Mouse (Mus musculus): ENCODE measurements around the gene Supt20.
"Not testable (repeated sequence)": the region's sequence is repeated elsewhere in the genome, so short reads cannot be mapped to it uniquely, and the experiment has no call there.

Gene Supt20

GRCm38 (mm10) chr3:54704106-54704505 lies 11.5 kb downstream of the Supt20 start:
- DNase-seq (ENCODE audit: low read depth) = not testable (repeated sequence)

DNA sequence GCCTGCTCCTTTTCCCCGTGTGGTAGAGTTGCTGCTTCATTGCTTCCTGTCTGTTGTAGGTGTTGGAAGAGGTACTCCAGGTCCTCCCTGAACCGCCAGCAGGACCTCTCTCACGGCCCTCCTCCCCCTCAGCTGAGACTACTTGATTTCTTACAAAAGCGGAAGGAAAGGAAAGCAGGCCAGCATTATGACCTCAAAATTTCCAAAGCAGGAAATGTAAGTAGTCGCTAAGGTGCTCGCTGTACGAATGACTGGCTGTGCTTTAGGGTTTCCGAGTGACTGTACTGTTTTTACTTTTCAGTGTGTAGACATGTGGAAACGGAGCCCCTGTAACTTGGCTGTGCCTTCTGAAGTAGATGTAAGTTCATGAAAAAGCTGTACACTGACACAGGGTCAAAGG lies 16.4 kb downstream of the Supt20 start:
- DNase-seq (ENCODE audit: low read depth) = no peak

DNA sequence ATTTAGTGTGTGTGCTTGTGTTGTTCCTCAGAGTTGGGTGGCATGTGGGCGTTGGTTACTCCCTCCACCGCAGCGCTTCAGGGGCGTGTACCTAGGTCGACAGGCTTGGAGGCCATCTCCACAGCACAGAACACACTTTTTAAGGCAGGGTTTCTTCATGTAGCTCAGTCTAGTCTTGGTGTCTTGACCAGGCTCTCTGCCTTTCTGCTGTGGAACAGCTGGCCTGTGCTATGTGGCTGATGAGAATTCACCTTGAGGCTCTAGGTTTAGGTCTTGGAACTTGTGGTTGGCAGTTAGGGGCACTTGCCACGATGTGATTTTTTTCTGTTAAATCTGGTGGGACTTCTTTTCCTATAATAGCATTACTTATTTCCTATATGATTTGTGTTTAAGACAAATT lies 21.6 kb downstream of the Supt20 start, which contains the start of gene Gm21958:
Gm21958 (minus strand) TSS at position 101 of the 400 bp plus-strand sequence.
- no peak for DNase-seq (ENCODE audit: low read depth)

DNA sequence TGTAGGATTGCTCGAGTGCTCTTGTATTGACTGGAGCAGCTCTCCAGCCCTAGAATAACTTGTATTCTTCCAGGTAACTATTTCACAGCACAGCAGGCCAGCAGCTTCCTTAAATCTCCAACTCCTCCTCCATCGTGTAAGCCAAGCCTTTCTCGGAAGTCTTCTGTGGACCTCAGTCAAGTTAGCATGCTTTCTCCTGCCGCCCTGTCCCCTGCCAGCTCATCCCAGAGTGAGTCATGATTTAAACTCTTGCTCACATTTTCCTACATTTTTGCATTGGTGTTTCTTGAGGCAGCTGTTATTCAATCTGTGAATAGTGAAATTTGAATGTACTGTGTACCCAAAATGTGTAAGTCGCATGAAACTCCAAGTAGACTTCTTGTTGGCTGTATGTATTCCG lies 22.9 kb downstream of the Supt20 start:
- no peak for DNase-seq (ENCODE audit: low read depth)

DNA sequence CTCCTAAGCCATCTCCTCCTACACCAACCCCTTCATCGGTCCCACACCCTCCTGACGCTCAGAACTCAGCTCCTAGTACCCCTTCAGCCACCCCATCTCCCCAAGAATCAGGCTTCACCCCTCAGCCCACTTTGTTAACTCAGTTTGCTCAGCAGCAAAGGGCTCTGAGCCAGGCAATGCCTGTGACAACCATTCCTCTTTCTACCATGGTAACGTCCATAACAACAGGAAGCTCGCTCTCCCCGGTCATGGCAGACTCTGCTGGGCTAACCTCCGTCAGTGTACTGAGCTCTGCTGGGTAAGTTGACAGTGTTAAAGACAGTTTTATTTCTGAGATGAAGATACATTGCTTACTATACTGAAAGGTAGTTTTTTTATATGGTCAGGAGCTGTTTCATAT lies 24.7 kb downstream of the Supt20 start:
- no peak for DNase-seq (ENCODE audit: low read depth)

- DNase-seq (ENCODE audit: low read depth) = no peak
Observed at GRCm38 (mm10) chr3:54718947-54719346, 26.3 kb downstream of the Supt20 start.

- DNase-seq (ENCODE audit: low read depth) = no peak
Observed at GRCm38 (mm10) chr3:54723741-54724500, 31.3 kb downstream of the Supt20 start.

DNA sequence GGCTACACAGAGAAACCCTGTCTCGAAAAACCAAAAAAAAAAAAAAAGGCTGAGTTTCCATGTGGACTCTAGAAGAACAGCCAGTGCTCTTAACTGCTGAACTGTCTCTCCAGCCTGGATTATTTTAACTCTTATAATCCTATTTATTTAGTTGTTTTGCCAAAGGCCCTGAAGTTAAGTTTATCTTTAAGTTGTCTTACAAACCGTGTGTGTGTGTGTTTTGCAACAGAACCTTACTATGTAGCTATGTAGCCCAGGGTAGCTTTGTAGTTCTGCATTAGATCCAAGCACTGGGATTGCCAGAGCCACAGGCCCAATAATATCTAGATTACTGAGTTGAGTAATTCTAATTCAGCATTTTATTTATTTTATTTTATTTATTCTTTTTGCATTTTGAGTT lies 32.7 kb downstream of the Supt20 start:
- no peak for DNase-seq (ENCODE audit: low read depth)

- no peak for DNase-seq (ENCODE audit: low read depth)
Observed at GRCm38 (mm10) chr3:54727588-54727987, 35.0 kb downstream of the Supt20 start.

DNA sequence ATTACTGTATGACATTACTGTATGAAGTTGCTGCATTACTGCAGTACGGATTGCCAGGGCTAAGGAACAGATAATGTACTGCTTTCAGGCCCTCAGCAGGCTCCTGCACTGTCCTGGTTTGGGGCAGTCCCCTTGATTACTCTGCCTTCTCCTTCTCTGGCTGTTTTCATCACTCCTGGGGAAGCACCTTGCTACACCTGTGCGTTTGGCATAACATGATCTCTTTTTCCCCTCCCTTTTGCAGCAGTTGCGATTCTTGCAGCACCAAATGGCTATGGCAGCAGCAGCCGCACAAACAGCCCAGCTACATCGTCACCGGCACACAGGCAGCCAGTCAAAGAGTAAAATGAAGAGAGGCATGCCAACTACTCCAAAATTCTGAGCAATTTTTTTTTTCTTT lies 35.5 kb downstream of the Supt20 start:
- no peak for DNase-seq (ENCODE audit: low read depth)

DNA sequence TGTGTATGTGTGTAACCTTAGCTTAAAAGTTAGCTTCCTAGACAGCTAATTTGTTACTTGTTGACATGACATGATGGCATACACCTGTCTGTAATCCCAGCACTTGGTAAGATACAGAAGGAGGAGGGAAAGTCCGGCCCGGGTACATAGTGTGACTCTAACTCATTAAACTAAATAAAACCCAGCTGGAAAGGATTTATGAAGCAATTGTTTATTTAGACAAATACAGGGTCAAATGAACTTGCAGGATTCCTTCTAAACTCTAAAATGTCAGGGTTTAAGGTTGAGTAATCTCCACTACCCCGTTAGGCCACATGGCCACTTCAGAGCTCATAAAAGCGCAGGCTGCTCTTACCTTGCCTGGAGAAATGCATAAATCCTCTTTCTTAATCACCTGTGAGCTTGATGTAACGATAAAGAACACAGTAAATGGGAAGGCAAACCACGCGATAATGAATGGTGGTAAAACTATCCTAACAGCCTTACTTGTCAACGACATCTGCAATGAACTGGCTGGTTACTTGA lies 39.1 kb downstream of the Supt20 start:
- DNase-seq (ENCODE audit: low read depth) = no peak

- DNase-seq (ENCODE audit: low read depth) = no peak
Observed at GRCm38 (mm10) chr3:54732371-54732770, 39.8 kb downstream of the Supt20 start.

DNA sequence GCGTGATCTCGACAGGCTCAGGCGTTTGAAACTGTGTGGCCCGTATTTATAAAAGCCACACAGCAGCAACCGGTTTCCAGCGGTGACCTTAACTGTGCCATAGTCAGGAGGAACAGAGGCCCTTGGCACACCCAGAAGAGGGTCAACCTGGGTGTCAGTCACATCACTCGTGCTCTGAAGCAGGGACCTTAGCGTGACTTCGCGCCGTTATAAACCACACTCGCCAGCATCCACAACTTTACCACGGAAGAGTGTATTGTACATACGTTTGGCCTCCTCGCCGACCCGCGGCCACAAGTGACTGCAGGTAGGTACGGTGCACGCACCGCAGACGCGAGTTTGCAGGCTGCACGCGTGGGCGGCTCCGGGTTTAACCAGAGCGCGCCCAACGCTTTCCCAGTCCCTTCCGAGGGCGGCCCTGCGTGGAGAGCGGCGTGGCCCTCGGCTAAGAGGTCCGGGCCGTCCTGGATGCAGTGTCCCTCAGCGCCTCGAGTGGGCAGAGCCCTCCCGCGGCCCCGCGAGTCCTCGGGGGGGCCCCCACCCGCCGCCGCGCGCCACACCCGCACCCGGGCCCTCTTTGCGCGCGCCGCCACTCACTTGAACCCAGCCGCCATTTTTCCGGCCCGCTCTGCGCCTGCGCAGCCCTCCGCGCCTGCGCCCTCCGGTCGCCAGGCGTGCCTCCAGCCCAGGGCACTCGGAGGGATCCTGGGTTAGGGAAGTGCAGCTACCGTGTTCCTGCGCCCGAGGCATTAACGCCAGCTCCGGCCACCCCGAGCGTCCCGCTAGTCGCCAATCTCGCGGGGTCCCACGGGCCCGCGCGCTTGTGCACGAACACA lies 42.0 kb downstream of the Supt20 start:
- peak; percentile 75 for DNase-seq (ENCODE audit: low read depth)

DNA sequence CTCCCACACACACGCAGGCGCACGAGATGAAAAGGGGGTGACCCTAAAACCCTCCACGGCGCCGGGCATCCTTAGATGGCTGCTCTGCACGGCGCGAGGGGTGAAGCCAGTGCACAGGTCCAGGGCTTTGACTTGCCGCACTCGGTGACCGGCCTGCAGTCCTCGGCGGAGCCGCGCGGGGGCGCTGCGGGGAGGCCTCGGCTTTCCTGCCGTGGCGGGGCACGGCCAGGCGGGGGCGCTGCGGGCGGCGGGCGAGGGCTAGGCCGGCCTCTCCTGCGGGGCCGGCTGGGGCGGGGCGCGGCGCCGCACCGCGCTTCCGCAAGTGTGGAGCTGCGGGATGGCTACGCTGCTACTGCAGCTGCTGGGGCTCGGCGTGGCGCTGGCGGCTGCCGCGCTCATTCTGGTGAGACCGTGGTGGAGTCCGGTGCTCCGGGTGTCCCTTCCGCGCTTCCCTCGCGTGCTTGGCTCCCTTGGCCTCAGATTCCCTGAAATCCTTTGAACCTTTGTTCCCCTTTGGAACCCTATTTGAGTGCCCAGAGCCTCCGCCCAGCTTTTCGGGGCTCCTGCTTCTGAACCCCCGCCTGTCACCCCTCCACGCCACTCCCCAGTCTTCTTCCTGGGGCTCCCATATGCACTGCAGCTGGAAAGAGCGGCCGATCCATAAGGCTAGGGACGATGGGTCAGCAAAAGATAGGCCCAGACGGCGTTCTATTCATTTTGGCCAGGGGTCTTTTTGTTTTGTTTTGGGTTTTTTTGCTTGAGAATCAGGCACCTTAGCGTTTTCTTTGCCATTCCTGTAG lies 42.8 kb downstream of the Supt20 start, which contains the start of the genes Exosc8 and Alg5:
Exosc8 (minus strand) TSS at position 147 of the 800 bp plus-strand sequence.
Alg5 (plus strand) TSS at position 293 of the 800 bp plus-strand sequence.
- DNase-seq (ENCODE audit: low read depth) = no peak

- no peak for DNase-seq (ENCODE audit: low read depth)
Observed at GRCm38 (mm10) chr3:54736101-54736927, 43.7 kb downstream of the Supt20 start.

- no peak for DNase-seq (ENCODE audit: low read depth)
Observed at GRCm38 (mm10) chr3:54737317-54737716, 44.7 kb downstream of the Supt20 start.

- DNase-seq (ENCODE audit: low read depth) = no peak
Observed at GRCm38 (mm10) chr3:54741965-54742364, 49.4 kb downstream of the Supt20 start.

DNA sequence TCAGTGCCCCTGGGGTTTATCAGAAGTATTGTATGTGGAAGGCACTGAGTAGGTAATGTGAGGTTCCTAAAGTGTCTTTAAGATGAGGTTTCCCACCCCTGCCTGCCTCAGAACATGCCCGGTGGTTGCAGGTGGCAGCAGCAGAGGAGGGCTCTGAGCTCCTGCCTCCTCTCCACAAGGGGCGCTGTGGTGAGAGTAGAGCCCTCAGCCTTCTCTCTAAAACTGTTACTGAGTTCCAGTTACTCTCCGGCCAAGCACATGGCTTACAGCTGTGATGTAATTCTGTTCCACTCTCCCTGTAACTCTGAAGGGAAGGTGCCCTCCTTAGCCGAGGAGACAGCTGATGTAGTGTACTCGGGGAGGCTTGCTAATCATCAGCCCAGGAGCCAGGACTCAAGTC lies 53.2 kb downstream of the Supt20 start:
- no peak for DNase-seq (ENCODE audit: low read depth)

GRCm38 (mm10) chr3:54753411-54753810 lies 60.8 kb downstream of the Supt20 start:
- no peak for DNase-seq (ENCODE audit: low read depth)

DNA sequence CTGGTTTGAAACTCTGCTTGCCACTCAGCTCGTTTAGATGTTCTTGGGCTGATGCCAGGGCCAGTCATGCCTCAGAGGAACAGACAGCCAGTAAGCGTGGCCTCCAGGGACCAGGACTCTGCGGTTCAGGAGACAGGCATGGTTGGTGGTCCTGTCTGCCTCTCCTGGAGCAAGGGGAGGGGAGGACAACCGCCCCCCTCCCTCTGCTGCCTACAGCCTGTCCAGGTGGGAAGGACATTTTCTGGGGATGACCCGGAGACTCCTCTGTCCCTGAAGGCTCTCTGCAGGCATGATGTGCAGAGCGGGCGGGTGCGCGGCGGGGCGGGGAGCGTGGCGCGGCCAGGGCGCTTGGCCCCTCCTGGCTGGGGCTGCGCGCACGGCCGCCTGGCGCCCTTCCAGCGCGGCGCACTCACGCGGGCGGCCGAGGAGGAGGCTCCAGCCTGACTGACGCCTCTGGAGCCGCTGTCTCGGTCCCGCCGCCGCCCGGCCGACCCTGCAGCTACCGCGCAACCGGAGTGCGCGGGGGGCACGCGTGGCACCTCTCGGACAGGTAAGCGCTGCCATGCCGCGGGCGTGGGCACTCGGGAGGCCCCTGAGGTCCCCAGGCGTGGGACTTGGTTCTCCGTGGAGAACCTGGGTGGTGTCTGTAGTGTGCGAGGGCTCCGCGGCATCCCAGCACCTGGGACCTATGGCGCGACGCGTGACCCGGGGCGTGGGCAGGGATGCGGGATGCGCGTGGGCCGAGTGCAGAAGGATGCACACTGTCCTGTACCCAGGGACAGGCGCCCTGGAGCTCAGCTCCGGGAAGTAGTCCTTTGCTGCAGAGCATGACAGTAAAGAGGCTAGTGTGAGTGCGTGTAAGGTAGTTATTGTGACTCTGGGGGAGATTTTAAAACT lies 62.8 kb downstream of the Supt20 start, which contains the start of gene Smad9:
Smad9 (plus strand) TSS at position 438 of the 897 bp plus-strand sequence.
- DNase-seq (ENCODE audit: low read depth) = no peak
